In genomic region chr4:66586647-66587046, GRCm38 (mm10) we compare ENCODE assay signal across 14 mouse cellular contexts.
"Had no signal": no experiment of that assay in that cellular context is flagged by ENCODE, and none has a peak within 500 bp of the region (broad histone marks: within the 10 kb centered on the region; RNA-seq: fewer than 3 reads in every experiment).

No protein-coding gene starts in this region.

- H3K36me3 ChIP-seq: kidney, embryonic 15.5 days; limb, embryonic 10.5 days; liver, embryonic 15.5 days had no signal

- H3K27ac ChIP-seq: kidney, embryonic 15.5 days; left cerebral cortex, adult 2 months; limb, embryonic 10.5 days; liver, embryonic 15.5 days had no signal

- H3K27me3 ChIP-seq: kidney, embryonic 15.5 days; liver, embryonic 15.5 days had no signal

- H3K4me3 ChIP-seq: kidney, embryonic 15.5 days; left cerebral cortex, adult 2 months; limb, embryonic 10.5 days; liver, embryonic 15.5 days had no signal

- H3K9me3 ChIP-seq: kidney, embryonic 15.5 days; limb, embryonic 10.5 days; liver, embryonic 15.5 days had no signal

- H3K4me2 ChIP-seq: kidney, embryonic 15.5 days; liver, embryonic 11.5 days; liver, embryonic 15.5 days had no signal

- H3K9ac ChIP-seq: kidney, embryonic 15.5 days; liver, embryonic 15.5 days had no signal

- ATAC-seq: lung, postnatal 0 days had no signal

- DNase-seq: kidney, adult 2 months; kidney, postnatal 14 days; lung, adult 2 months; lung, postnatal 36 days; right cerebral cortex, postnatal 4 days; spleen, adult 18-20 months; thymus, adult 18-20 months; thymus, postnatal 14 days had no signal

- H3K4me1 ChIP-seq: kidney, embryonic 15.5 days; limb, embryonic 10.5 days; liver, embryonic 15.5 days had no signal
